Comparison of ENCODE assay signal across 41 mouse cellular contexts in the genomic region with DNA sequence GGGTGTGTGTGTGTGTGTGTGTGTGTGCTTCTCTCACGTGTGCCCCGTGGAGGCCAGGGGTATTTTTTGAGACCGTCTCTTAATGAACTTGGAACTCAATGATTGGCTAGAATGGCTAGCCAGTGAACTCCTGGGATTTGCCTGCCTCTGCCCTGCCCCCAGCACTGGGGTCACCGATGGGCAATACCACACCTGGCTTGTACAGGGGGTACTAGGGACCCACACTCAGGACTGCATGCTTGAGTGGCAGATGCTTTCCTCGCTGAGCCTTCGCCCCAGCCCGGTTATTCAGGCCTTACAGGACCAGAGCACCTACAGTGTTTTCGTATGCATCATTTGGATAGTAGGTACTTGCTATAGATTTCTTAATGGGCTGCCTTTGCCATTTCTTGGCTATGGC. TPM values are rescaled to one million over a fixed set of nuclear protein-coding genes. Genes with fewer than 3 reads are reported as not detected.
"Had no signal": no experiment of that assay in that cellular context is flagged by ENCODE, and none has a peak within 500 bp of the region (broad histone marks: within the 10 kb centered on the region; RNA-seq: fewer than 3 reads in every experiment).

No protein-coding gene starts in this region.

- H3K27me3 ChIP-seq: heart, embryonic 13.5 days; heart, embryonic 15.5 days; hindbrain, embryonic 13.5 days; hindbrain, embryonic 15.5 days; kidney, embryonic 15.5 days; limb, embryonic 13.5 days; limb, embryonic 15.5 days; liver, embryonic 12.5 days had no signal

- H3K4me3 ChIP-seq: heart, embryonic 13.5 days; heart, embryonic 15.5 days; hindbrain, embryonic 13.5 days; hindbrain, embryonic 15.5 days; kidney, embryonic 15.5 days; limb, embryonic 13.5 days; limb, embryonic 15.5 days; liver, embryonic 12.5 days had no signal

- H3K4me2 ChIP-seq: heart, embryonic 13.5 days; heart, embryonic 15.5 days; hindbrain, embryonic 13.5 days; hindbrain, embryonic 15.5 days; kidney, embryonic 15.5 days; limb, embryonic 13.5 days; limb, embryonic 15.5 days; liver, embryonic 12.5 days had no signal

- H3K27ac ChIP-seq: heart, embryonic 15.5 days; hindbrain, embryonic 13.5 days; hindbrain, embryonic 15.5 days; hindbrain, postnatal 0 days; kidney, embryonic 15.5 days; kidney, postnatal 0 days; liver, embryonic 14.5 days had no signal

- H3K9me3 ChIP-seq: heart, embryonic 13.5 days; heart, embryonic 15.5 days; hindbrain, embryonic 13.5 days; hindbrain, embryonic 15.5 days; kidney, embryonic 15.5 days; limb, embryonic 13.5 days; limb, embryonic 15.5 days; liver, embryonic 12.5 days had no signal

- H3K36me3 ChIP-seq: heart, embryonic 13.5 days; heart, embryonic 15.5 days; hindbrain, embryonic 13.5 days; hindbrain, embryonic 15.5 days; kidney, embryonic 15.5 days; limb, embryonic 13.5 days; limb, embryonic 15.5 days; liver, embryonic 12.5 days had no signal

- ATAC-seq: hindbrain, postnatal 0 days; liver, embryonic 12.5 days had no signal

- H3K9ac ChIP-seq: hindbrain, embryonic 15.5 days; kidney, embryonic 15.5 days; limb, embryonic 13.5 days; limb, embryonic 15.5 days; liver, embryonic 12.5 days; liver, embryonic 14.5 days had no signal

- DNase-seq: gastrocnemius, postnatal 14 days; gastrocnemius, postnatal 36 days; heart, adult 18-20 months; heart, postnatal 14 days; heart, postnatal 36 days; kidney, adult 11 months; kidney, adult 2 months; kidney, adult 9 months; kidney, postnatal 14 days; kidney, postnatal 36 days; layer of hippocampus, adult 9-11 months; layer of hippocampus, postnatal 36 days; left cerebral cortex, postnatal 4 days had no signal

RNA-seq across cellular contexts. Expression of gene Gm10197, which starts 55.5 kb away (rescaled TPM):
- total RNA-seq: gastrocnemius, adult 18-20 months; gastrocnemius, adult 8-10 months; gastrocnemius, postnatal 14 days; gastrocnemius, postnatal 36 days; heart, adult 18-20 months; heart, postnatal 14 days; heart, postnatal 36 days; hematopoietic stem cell, adult 5-6 weeks; hindbrain, postnatal 0 days; layer of hippocampus, adult 18-20 months; layer of hippocampus, adult 8-10 months; layer of hippocampus, postnatal 14 days; layer of hippocampus, postnatal 36 days; left cerebral cortex, adult 18-20 months; left cerebral cortex, adult 8-10 months; left cerebral cortex, postnatal 10 days; left cerebral cortex, postnatal 25 days; left cerebral cortex, postnatal 4 days; liver, adult 2 months had no signal
- polyA plus RNA-seq: gonadal fat pad, adult 2 months; heart, embryonic 13.5 days; heart, embryonic 15.5 days; heart, postnatal 0 days; hindbrain, embryonic 11.5 days; hindbrain, embryonic 13.5 days; hindbrain, embryonic 15.5 days; hindbrain, postnatal 0 days; kidney, adult 2 months; kidney, embryonic 15.5 days; kidney, postnatal 0 days; large intestine, adult 2 months; limb, embryonic 11.5 days; limb, embryonic 13.5 days; limb, embryonic 15.5 days; liver, adult 2 months; liver, embryonic 12.5 days; liver, embryonic 14.5 days; liver, embryonic 16.5 days had no signal
